ENCODE assay signal across 13 mouse cellular contexts in genomic region chr6:51774771-51775170, GRCm38 (mm10).
A peak's percentile ranks its signal among the peaks of the same experiment; 100 is the strongest.
DNase-seq lines count a peak whose midpoint lies in the region; ATAC-seq and TF ChIP-seq lines count a peak whose summit lies in the region.
"Had no signal": no experiment of that assay in that cellular context is flagged by ENCODE, and none has a peak within 500 bp of the region (broad histone marks: within the 10 kb centered on the region; RNA-seq: fewer than 3 reads in every experiment).

No protein-coding gene starts in this region.

- DNase-seq in CD4-positive, CD25-positive, alpha-beta regulatory T cell, adult 2 months (ENCODE audit: low read depth, low spot score): peak; percentile 30
- no peak for DNase-seq in liver, embryonic 14.5 days (ENCODE audit: low read depth in 3 of 3, low spot score in 3 of 3)
- no peak for DNase-seq in liver, embryonic 11.5 days (ENCODE audit: low spot score)
- DNase-seq in Patski (ENCODE audit: low read depth, low spot score): no peak
- peak; percentile 11 for DNase-seq in retina, postnatal 1 day
- DNase-seq in embryo, embryonic 10 days (ENCODE audit: low spot score): no peak
- DNase-seq: adrenal gland, postnatal 10 days; left cerebral cortex, postnatal 4 days had no signal

- H3K27ac ChIP-seq in liver, embryonic 14.5 days: no peak overlapping the region
- H3K27ac ChIP-seq in liver, embryonic 11.5 days (ENCODE audit: low read depth, low read length): no peak overlapping the region
- H3K27ac ChIP-seq in kidney, embryonic 14.5 days (ENCODE audit: low read depth, low read length): no peak overlapping the region
- H3K27ac ChIP-seq: forebrain, embryonic 13.5 days; heart, embryonic 10.5 days; midbrain, embryonic 10.5 days had no signal

- H3K4me1 ChIP-seq in liver, embryonic 14.5 days (replicated peaks; ENCODE audit: control insufficient read depth in 2 of 2, insufficient read depth in 2 of 2, low read length in 1 of 2): no peaks in the 10 kb centered on the region; a peak in 1 of 4 replicates
- H3K4me1 ChIP-seq in liver, embryonic 11.5 days (replicated peaks; ENCODE audit: control insufficient read depth, insufficient read depth, low read length): no peaks in the 10 kb centered on the region
- H3K4me1 ChIP-seq in kidney, embryonic 14.5 days (ENCODE audit: control insufficient read depth, insufficient read depth, low read length): peaks cover 10% of the 10 kb centered on the region; the same call in 1 of the 2 replicates
- H3K4me1 ChIP-seq: forebrain, embryonic 13.5 days; heart, embryonic 10.5 days; midbrain, embryonic 10.5 days had no signal

- POLR2A ChIA-PET in Patski (lab: Charles Lee): no interaction called here

- no peaks in the 10 kb centered on the region for H3K36me3 ChIP-seq in liver, embryonic 14.5 days (replicated peaks; ENCODE audit: control insufficient read depth, insufficient read depth, low read depth)
- no peaks in the 10 kb centered on the region for H3K36me3 ChIP-seq in liver, embryonic 11.5 days (ENCODE audit: control insufficient read depth, insufficient read depth, low read length)
- no peaks in the 10 kb centered on the region for H3K36me3 ChIP-seq in kidney, embryonic 14.5 days (ENCODE audit: control insufficient read depth, insufficient read depth, low read length)
- H3K36me3 ChIP-seq: heart, embryonic 10.5 days; midbrain, embryonic 10.5 days had no signal

- no peak for ATAC-seq in CD4-positive, CD25-positive, alpha-beta regulatory T cell, adult 4 months
- no peak for ATAC-seq in liver, embryonic 14.5 days (ENCODE audit: insufficient read depth)
- no peak for ATAC-seq in liver, embryonic 11.5 days (replicated peaks; ENCODE audit: low FRiP score)
- no peak for ATAC-seq in Patski
- ATAC-seq in kidney, embryonic 14.5 days (ENCODE audit: low FRiP score, low TSS enrichment): no peak
- ATAC-seq: forebrain, embryonic 13.5 days had no signal

- 61% methylated on average over 3 of the region's 3 CpGs for WGBS in liver, embryonic 14.5 days (ENCODE audit: insufficient replicate concordance)
- 78% methylated on average over 3 of the region's 3 CpGs for WGBS in liver, embryonic 11.5 days
- WGBS in kidney, embryonic 14.5 days: 85% methylated on average over 3 of the region's 3 CpGs

- no peak overlapping the region for H3K9ac ChIP-seq in liver, embryonic 14.5 days (replicated peaks)
- H3K9ac ChIP-seq in liver, embryonic 11.5 days (ENCODE audit: low read depth, low read length): no peak overlapping the region
- H3K9ac ChIP-seq in kidney, embryonic 14.5 days (ENCODE audit: low read depth, low read length): no peak overlapping the region
- H3K9ac ChIP-seq: forebrain, embryonic 13.5 days had no signal

- no peak for TF ChIP-seq EP300 in liver, embryonic 14.5 days (IDR thresholded peaks at IDR 0.05; ENCODE audit: low read depth)

- H3K27me3 ChIP-seq in liver, embryonic 14.5 days (ENCODE audit: control insufficient read depth, insufficient read depth, low read length): no peaks in the 10 kb centered on the region
- no peaks in the 10 kb centered on the region for H3K27me3 ChIP-seq in liver, embryonic 11.5 days (replicated peaks; ENCODE audit: control insufficient read depth, insufficient read depth, low read length)
- peaks cover 6% of the 10 kb centered on the region for H3K27me3 ChIP-seq in Patski
- H3K27me3 ChIP-seq in kidney, embryonic 14.5 days (ENCODE audit: control insufficient read depth, insufficient read depth, low read length): no peaks in the 10 kb centered on the region
- H3K27me3 ChIP-seq: forebrain, embryonic 13.5 days had no signal

- no peak overlapping the region for H3K4me2 ChIP-seq in liver, embryonic 14.5 days (ENCODE audit: low read depth)
- H3K4me2 ChIP-seq in liver, embryonic 11.5 days: no peak overlapping the region
- H3K4me2 ChIP-seq in kidney, embryonic 14.5 days (replicated peaks; ENCODE audit: low read depth, low read length): no peak overlapping the region
- H3K4me2 ChIP-seq: forebrain, embryonic 13.5 days had no signal

- H3K9me3 ChIP-seq in liver, embryonic 14.5 days (ENCODE audit: control insufficient read depth, low read length): no peaks in the 10 kb centered on the region
- H3K9me3 ChIP-seq in liver, embryonic 11.5 days (ENCODE audit: control insufficient read depth, low read length): no peaks in the 10 kb centered on the region
- H3K9me3 ChIP-seq in kidney, embryonic 14.5 days (ENCODE audit: control insufficient read depth, low read length): no peaks in the 10 kb centered on the region
- H3K9me3 ChIP-seq: forebrain, embryonic 13.5 days; heart, embryonic 10.5 days; midbrain, embryonic 10.5 days had no signal

- no peak overlapping the region for H3K4me3 ChIP-seq in liver, embryonic 14.5 days (ENCODE audit: insufficient read depth in 1 of 2, low read depth in 2 of 2, low read length in 2 of 2)
- H3K4me3 ChIP-seq in liver, embryonic 11.5 days (ENCODE audit: low read depth, low read length): no peak overlapping the region
- no peak overlapping the region for H3K4me3 ChIP-seq in kidney, embryonic 14.5 days (ENCODE audit: low read length)
- H3K4me3 ChIP-seq: forebrain, embryonic 13.5 days; heart, embryonic 10.5 days; midbrain, embryonic 10.5 days had no signal

- in situ Hi-C loops in Patski (cut with MboI; ENCODE audit: low pct_unique_long_range_greater_than_20kb): no loop called here

- CTCF ChIA-PET in Patski (lab: Charles Lee): no interaction called here

- peak; percentile 31; the same call in 1 of the 2 replicates for TF ChIP-seq CTCF in liver, embryonic 14.5 days (IDR thresholded peaks at IDR 0.05; ENCODE audit: low read depth)
- TF ChIP-seq CTCF in Patski (IDR thresholded peaks at IDR 0.05): peak; percentile 61

Comparison
In these comparisons a context has a peak if more than half of its experiments do, and no peak if none do; other contexts are left out.
1. DNase-seq: peak in CD4-positive, CD25-positive, alpha-beta regulatory T cell, adult 2 months (single experiment) and retina, postnatal 1 day (single experiment); none in liver, embryonic 14.5 days (0 of 3), liver, embryonic 11.5 days (single experiment), Patski (single experiment) and embryo, embryonic 10 days (single experiment).